Mouse (Mus musculus) ovary, adult 2 months (tissue): ENCODE results near the gene Mrgprb8. TPM values are rescaled to one million over a fixed set of nuclear protein-coding genes. Genes with fewer than 3 reads are reported as not detected.

Source experiments
- polyA plus RNA-seq: library from polyadenylated mRNA; depleted of rRNA; stranded (reverse); fragments of >200 nt; gene quantifications from 2 replicates; pipeline ENCODE4 v1.2.3, GENCODE M21; 2012; rRNA removed

Mrgprb8 gene
- not detected in 2 replicates for polyA plus RNA-seq

GRCm38 (mm10) chr7:48388226-48388625, at the start of gene Mrgprb8:
Gene Mrgprb8 (plus strand): TSS chr7:48388526.

Other genes starting within 250 kb of the Mrgprb8 start
- gene Mrgprb5, start 219.5 kb upstream of the Mrgprb8 start, polyA plus RNA-seq = not detected in 2 replicates
- not detected in 2 replicates for gene Mrgprb4, start 189.2 kb upstream of the Mrgprb8 start, polyA plus RNA-seq
- 0.06 and 0.07 TPM in 2 replicates for gene Mrgprb1, start 67.8 kb downstream of the Mrgprb8 start, polyA plus RNA-seq
- gene Mrgprx2, start 110.8 kb downstream of the Mrgprb8 start, polyA plus RNA-seq = 0.03 TPM in 1 of 2 replicates, not detected in the other
- 0.07 TPM in 1 of 2 replicates, not detected in the other for gene Mrgprb2, start 169.6 kb downstream of the Mrgprb8 start, polyA plus RNA-seq